Mouse (Mus musculus) limb, embryonic 11.5 days (tissue): ENCODE measurements around the gene Hoxc8. TPM values are rescaled to one million over a fixed set of nuclear protein-coding genes. Genes with fewer than 3 reads are reported as not detected.

Experiments
- ATAC-seq: fragments of 200-750 bp; cut with Nextera tagmentation; 2 replicates; pipeline ENCODE4 v1.8.0; 2017; ENCODE audit warnings: low read depth; ENCODE audit not compliant: insufficient number of reproducible peaks, low FRiP score, low TSS enrichment
- DNase-seq: peaks from one replicate; pipeline ENCODE4 v3.0.0-alpha.2; 2015; ENCODE audit warnings: low spot score
- H3K27ac ChIP-seq: fragments of 300-500 bp; sonication (generic); replicated peaks from 2 replicates; pipeline ENCODE4 v1.5.1; 2014; ENCODE audit warnings: low read depth, mild to moderate bottlenecking, low read length
- H3K27me3 ChIP-seq: fragments of 300-500 bp; sonication (generic); 2 replicates; pipeline ENCODE4 v1.6.1; 2014; ENCODE audit warnings: mild to moderate bottlenecking, low read length, mixed read lengths; ENCODE audit not compliant: control insufficient read depth, insufficient read depth
- H3K36me3 ChIP-seq: fragments of 300-500 bp; sonication (generic); 2 replicates; pipeline ENCODE4 v1.6.1; 2014; ENCODE audit warnings: mild to moderate bottlenecking, low read length, moderate library complexity, mixed read lengths; ENCODE audit not compliant: control insufficient read depth, insufficient read depth
- H3K4me1 ChIP-seq: fragments of 300-500 bp; sonication (generic); 2 replicates; pipeline ENCODE4 v1.6.1; 2014; ENCODE audit warnings: low read length, mixed read lengths; ENCODE audit not compliant: control insufficient read depth, insufficient read depth
- H3K4me2 ChIP-seq: fragments of 300-500 bp; sonication (generic); 2 replicates; pipeline ENCODE4 v1.6.1; 2014; ENCODE audit warnings: low read depth, mild to moderate bottlenecking, moderate library complexity; ENCODE audit not compliant: severe bottlenecking
- H3K4me3 ChIP-seq: fragments of 300-500 bp; sonication (generic); 2 replicates; pipeline ENCODE4 v1.5.1; 2014; ENCODE audit warnings: low read depth, low read length
- H3K9ac ChIP-seq: fragments of 300-500 bp; sonication (generic); 2 replicates; pipeline ENCODE4 v1.6.1; 2014; ENCODE audit warnings: mild to moderate bottlenecking, low read length
- H3K9me3 ChIP-seq: fragments of 300-500 bp; sonication (generic); 2 replicates; pipeline ENCODE4 v1.6.1; 2016; ENCODE audit warnings: low read length; ENCODE audit not compliant: control insufficient read depth
- WGBS: fragments of 180-500 bp; shearing (Covaris S2); extraction: QIAGEN DNeasy Blood & Tissue Kit; methylation state at CpG from one replicate; pipeline ENCODE4 v1.1.7; 2014; 5-methylcytosine and 5-hydroxymethylcytosine counted together
- polyA plus RNA-seq: library from polyadenylated mRNA; unstranded; fragments of >200 nt; fragmentation: Nextera tagmentation; extraction: Ambion mirVana; gene quantifications from 2 replicates; pipeline ENCODE4 v1.2.1, GENCODE M21; 2014

Gene Hoxc8
- polyA plus RNA-seq, 1 experiment from 2014 or later, result 4.8 TPM

GRCm38 (mm10) chr15:103032646-103033575 lies 42.5 kb downstream of the Hoxc8 start:
- no peaks in the 10 kb centered on the region for H3K36me3 ChIP-seq
- no peak overlapping the region for H3K9ac ChIP-seq

GRCm38 (mm10) chr15:103034043-103034806 lies 43.8 kb downstream of the Hoxc8 start:
- Histone ChIP-seq H3K4me3 (peak overlapping the region; percentile 30), H3K9ac (peak overlapping the region; percentile 13; the same call in 1 of the 2 replicates), H3K9me3 (no peaks in the 10 kb centered on the region), H3K4me2 (peak overlapping the region; percentile 60), H3K4me1 (peaks cover 35% of the 10 kb centered on the region), H3K27me3 (peaks cover 77% of the 10 kb centered on the region), H3K27ac (0 out of 2 replicates have a peak overlapping the region, but pooled peaks have one; percentile 43), H3K36me3 (no peaks in the 10 kb centered on the region)
- ATAC-seq (peak; percentile 49; the same call in 1 of the 2 replicates), DNase-seq (peak; percentile 51)
- WGBS, result 2% methylated on average over 24 of the region's 24 CpGs

More at GRCm38 (mm10) chr15:103032646-103033575, 42.5 kb downstream of the Hoxc8 start:
- H3K27me3 ChIP-seq, result peaks cover 79% of the 10 kb centered on the region
- H3K9me3 ChIP-seq, result no peaks in the 10 kb centered on the region
- under 1% methylated on average over 26 of the region's 26 CpGs for WGBS
- no peak overlapping the region; the same call in 1 of the 2 replicates for H3K4me2 ChIP-seq
- no peak for ATAC-seq
- peak; percentile 78 for DNase-seq
- peaks cover 31% of the 10 kb centered on the region for H3K4me1 ChIP-seq
- H3K27ac ChIP-seq, result no peak overlapping the region
- no peak overlapping the region for H3K4me3 ChIP-seq

GRCm38 (mm10) chr15:103034807-103035547 lies 44.6 kb downstream of the Hoxc8 start:
- ATAC-seq (peak; percentile 48; the same call in 1 of the 2 replicates), DNase-seq (peak; percentile 69)
- no peaks in the 10 kb centered on the region for H3K9me3 ChIP-seq
- peak overlapping the region; percentile 60 for H3K4me2 ChIP-seq
- peak overlapping the region; percentile 50; the same call in 1 of the 2 replicates for H3K9ac ChIP-seq
- H3K27ac ChIP-seq, result peak overlapping the region; percentile 43; the same call in 1 of the 2 replicates
- peaks cover 82% of the 10 kb centered on the region for H3K27me3 ChIP-seq
- WGBS, result under 1% methylated on average over 34 of the region's 34 CpGs
- peaks cover 37% of the 10 kb centered on the region for H3K4me1 ChIP-seq
- H3K36me3 ChIP-seq, result no peaks in the 10 kb centered on the region
- peak overlapping the region; percentile 30 for H3K4me3 ChIP-seq

- H3K4me3 ChIP-seq, result peak overlapping the region; percentile 30
- peaks cover 40% of the 10 kb centered on the region for H3K4me1 ChIP-seq
- no peak for DNase-seq
- WGBS, result 2% methylated on average over 14 of the region's 14 CpGs
- peak overlapping the region; percentile 60 for H3K4me2 ChIP-seq
- H3K27me3 ChIP-seq, result peaks cover 82% of the 10 kb centered on the region
- no peaks in the 10 kb centered on the region for H3K9me3 ChIP-seq
- peak overlapping the region; percentile 50; the same call in 1 of the 2 replicates for H3K9ac ChIP-seq
- ATAC-seq, result no peak
- H3K36me3 ChIP-seq, result no peaks in the 10 kb centered on the region
- no peak overlapping the region for H3K27ac ChIP-seq
These were observed 45.1 kb downstream of the Hoxc8 start for GRCm38 (mm10) chr15:103035548-103035881.

- peaks cover 82% of the 10 kb centered on the region for H3K27me3 ChIP-seq
- no peaks in the 10 kb centered on the region for H3K36me3 ChIP-seq
- ATAC-seq (no peak), DNase-seq (no peak)
- H3K4me2 ChIP-seq, result peak overlapping the region; percentile 11; the same call in 1 of the 2 replicates
- 32% methylated on average over 1 of the region's 1 CpGs for WGBS
- H3K9ac ChIP-seq, result no peak overlapping the region
- peaks cover 40% of the 10 kb centered on the region for H3K4me1 ChIP-seq
- H3K27ac ChIP-seq, result no peak overlapping the region
- no peaks in the 10 kb centered on the region for H3K9me3 ChIP-seq
- no peak overlapping the region for H3K4me3 ChIP-seq
These were observed 47.2 kb downstream of the Hoxc8 start for GRCm38 (mm10) chr15:103037579-103037978.

GRCm38 (mm10) chr15:103038701-103039480 lies 48.5 kb downstream of the Hoxc8 start:
- Histone ChIP-seq H3K9ac (no peak overlapping the region), H3K4me1 (peaks cover 31% of the 10 kb centered on the region), H3K36me3 (no peaks in the 10 kb centered on the region), H3K4me2 (no peak overlapping the region), H3K27ac (no peak overlapping the region), H3K27me3 (peaks cover 78% of the 10 kb centered on the region), H3K9me3 (no peaks in the 10 kb centered on the region), H3K4me3 (no peak overlapping the region)
- ATAC-seq (no peak), DNase-seq (no peak)
- 10% methylated on average over 10 of the region's 10 CpGs for WGBS

- no peak overlapping the region for H3K9ac ChIP-seq
- no peaks in the 10 kb centered on the region for H3K9me3 ChIP-seq
- ATAC-seq, result no peak
- no peak overlapping the region for H3K27ac ChIP-seq
- H3K27me3 ChIP-seq, result peaks cover 75% of the 10 kb centered on the region
- DNase-seq, result no peak
- WGBS, result 15% methylated on average over 3 of the region's 3 CpGs
- H3K4me1 ChIP-seq, result peaks cover 25% of the 10 kb centered on the region
- no peaks in the 10 kb centered on the region for H3K36me3 ChIP-seq
- H3K4me3 ChIP-seq, result no peak overlapping the region
- H3K4me2 ChIP-seq, result no peak overlapping the region
These were observed 49.2 kb downstream of the Hoxc8 start for GRCm38 (mm10) chr15:103039609-103040008.
